Comparison of ENCODE assay signal across 8 mouse cellular contexts in genomic region chr1:178320038-178320722, GRCm38 (mm10). TPM values are rescaled to one million over a fixed set of nuclear protein-coding genes. Genes with fewer than 3 reads are reported as not detected.
DNase-seq lines count a peak whose midpoint lies in the region; ATAC-seq and TF ChIP-seq lines count a peak whose summit lies in the region.

No protein-coding gene starts in this region.

- no peak for TF ChIP-seq CTCF in E14TG2a.4 (conservative IDR thresholded peaks at IDR 0.05; ENCODE audit: low read length)

- H3K9ac ChIP-seq in forebrain, embryonic 12.5 days, result peak overlapping the region; percentile 77
- peak overlapping the region; percentile 85 for H3K9ac ChIP-seq in liver, embryonic 12.5 days

- DNase-seq in 416B (ENCODE audit: low read depth), result peak; percentile 56
- no peak for DNase-seq in urinary bladder, adult 2 months (ENCODE audit: low spot score)
- no peak for DNase-seq in right cerebral cortex, postnatal 4 days
- DNase-seq in urinary bladder, adult 18-20 months (ENCODE audit: low spot score in 2 of 2), result no peak

- 24% methylated on average over 8 of the region's 8 CpGs for WGBS in forebrain, embryonic 12.5 days
- WGBS in liver, embryonic 12.5 days (ENCODE audit: insufficient replicate concordance), result 20% methylated on average over 8 of the region's 8 CpGs

- no peak for ATAC-seq in forebrain, embryonic 12.5 days (ENCODE audit: low FRiP score)
- no peak for ATAC-seq in liver, embryonic 12.5 days
- no peak for ATAC-seq in megakaryocyte progenitor cell, adult 5-6 weeks (replicated peaks; ENCODE audit: poor library complexity)

- H3K9me3 ChIP-seq in E14TG2a.4 (ENCODE audit: low read length), result peaks cover 11% of the 10 kb centered on the region
- no peaks in the 10 kb centered on the region for H3K9me3 ChIP-seq in forebrain, embryonic 12.5 days
- no peaks in the 10 kb centered on the region for H3K9me3 ChIP-seq in liver, embryonic 12.5 days (replicated peaks)

- peak overlapping the region; percentile 99 for H3K27ac ChIP-seq in forebrain, embryonic 12.5 days
- H3K27ac ChIP-seq in liver, embryonic 12.5 days, result peak overlapping the region; percentile 100

- no peaks in the 10 kb centered on the region for H3K27me3 ChIP-seq in E14TG2a.4 (ENCODE audit: insufficient read depth, low read length)
- no peaks in the 10 kb centered on the region for H3K27me3 ChIP-seq in forebrain, embryonic 12.5 days
- no peaks in the 10 kb centered on the region for H3K27me3 ChIP-seq in liver, embryonic 12.5 days (replicated peaks)

- peak overlapping the region; percentile 73 for H3K4me2 ChIP-seq in forebrain, embryonic 12.5 days
- H3K4me2 ChIP-seq in liver, embryonic 12.5 days, result peak overlapping the region; percentile 74

- peak overlapping the region; percentile 83 for H3K4me3 ChIP-seq in E14TG2a.4 (replicated peaks; ENCODE audit: low read length)
- peak overlapping the region; percentile 61 for H3K4me3 ChIP-seq in forebrain, embryonic 12.5 days (replicated peaks)
- H3K4me3 ChIP-seq in liver, embryonic 12.5 days, result peak overlapping the region; percentile 78

- H3K4me1 ChIP-seq in E14TG2a.4 (replicated peaks; ENCODE audit: low read depth, low read length), result peaks cover 43% of the 10 kb centered on the region
- H3K4me1 ChIP-seq in forebrain, embryonic 12.5 days, result peaks cover 30% of the 10 kb centered on the region
- H3K4me1 ChIP-seq in liver, embryonic 12.5 days, result peaks cover 48% of the 10 kb centered on the region

- peaks cover 56% of the 10 kb centered on the region for H3K36me3 ChIP-seq in E14TG2a.4 (ENCODE audit: insufficient read depth, low read length)
- peaks cover 41% of the 10 kb centered on the region for H3K36me3 ChIP-seq in forebrain, embryonic 12.5 days (replicated peaks)
- H3K36me3 ChIP-seq in liver, embryonic 12.5 days, result peaks cover 49% of the 10 kb centered on the region

RNA-seq across cellular contexts. Expression of gene Cox20, which starts 1.2 kb away (rescaled TPM):
- 154 and 160 TPM in 2 replicates for polyA plus RNA-seq in forebrain, embryonic 12.5 days (2016; fragmentation: Nextera tagmentation; extraction: Ambion mirVana)
- polyA plus RNA-seq in liver, embryonic 12.5 days (2016; fragmentation: Nextera tagmentation; extraction: Ambion mirVana), result 103 and 110 TPM in 2 replicates
- polyA plus RNA-seq in urinary bladder, adult 2 months (2012; rRNA removed), result 77.2 and 84.8 TPM in 2 replicates
- total RNA-seq in megakaryocyte progenitor cell, adult 5-6 weeks (2015), result 153 and 181 TPM in 2 replicates
- 153 and 163 TPM in 2 replicates for total RNA-seq in megakaryocyte progenitor cell, adult 5-6 weeks (2017)

RNA-seq across cellular contexts. Expression of gene Hnrnpu, which starts 17.4 kb away (rescaled TPM):
- 898 and 928 TPM in 2 replicates for polyA plus RNA-seq in forebrain, embryonic 12.5 days (2016; fragmentation: Nextera tagmentation; extraction: Ambion mirVana)
- polyA plus RNA-seq in liver, embryonic 12.5 days (2016; fragmentation: Nextera tagmentation; extraction: Ambion mirVana), result 556 and 569 TPM in 2 replicates
- 207 and 224 TPM in 2 replicates for polyA plus RNA-seq in urinary bladder, adult 2 months (2012; rRNA removed)
- total RNA-seq in megakaryocyte progenitor cell, adult 5-6 weeks (2015), result 640 and 703 TPM in 2 replicates
- total RNA-seq in megakaryocyte progenitor cell, adult 5-6 weeks (2017), result 490 and 622 TPM in 2 replicates
